Mouse (Mus musculus): ENCODE data around the gene Cacna2d2.

Cacna2d2 gene

DNA sequence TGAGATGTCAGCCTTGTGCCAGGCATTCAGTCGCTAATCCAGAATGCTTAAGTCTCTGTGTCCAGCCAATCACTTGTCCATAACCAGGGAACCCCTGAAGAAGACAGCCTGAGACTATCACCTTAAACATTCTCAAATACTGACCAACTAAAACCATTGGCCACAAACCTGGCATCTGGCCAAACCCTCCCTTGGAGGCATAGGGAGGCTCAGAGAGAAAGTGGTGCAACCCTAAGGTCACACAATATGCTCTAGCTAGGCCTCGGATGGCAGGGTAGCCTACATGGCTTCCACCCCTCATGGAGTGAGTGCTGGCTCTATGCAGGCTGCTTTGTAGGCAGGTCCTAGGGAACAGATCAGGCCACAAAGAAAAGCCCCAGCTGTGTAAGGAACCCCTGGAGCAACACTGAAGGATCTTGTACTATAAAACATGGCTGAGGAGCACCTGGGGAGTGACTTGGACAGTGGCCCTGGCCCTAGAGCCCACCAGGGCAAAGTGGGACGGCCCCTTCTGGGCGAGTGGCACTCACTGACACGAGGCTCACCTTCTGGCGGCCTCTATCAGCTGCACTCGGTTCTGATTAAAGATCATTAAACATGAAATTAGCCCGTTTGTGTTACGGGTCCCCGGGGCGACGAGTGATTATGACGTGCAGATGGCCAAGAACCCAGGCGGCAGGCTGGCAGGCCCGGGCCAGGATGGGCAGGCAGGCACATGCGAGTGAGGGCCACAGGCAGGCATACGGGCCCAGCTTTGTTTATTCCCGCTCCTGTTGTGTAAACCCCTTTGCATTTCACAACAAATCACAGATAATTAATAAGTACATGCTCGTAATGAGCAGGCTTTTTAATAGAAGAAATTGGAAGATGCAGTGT is 105.5 kb downstream of the Cacna2d2 start:
- no peak for DNase-seq

GRCm38 (mm10) chr9:107508266-107508665 is 108.9 kb downstream of the Cacna2d2 start:
- DNase-seq = no peak

DNA sequence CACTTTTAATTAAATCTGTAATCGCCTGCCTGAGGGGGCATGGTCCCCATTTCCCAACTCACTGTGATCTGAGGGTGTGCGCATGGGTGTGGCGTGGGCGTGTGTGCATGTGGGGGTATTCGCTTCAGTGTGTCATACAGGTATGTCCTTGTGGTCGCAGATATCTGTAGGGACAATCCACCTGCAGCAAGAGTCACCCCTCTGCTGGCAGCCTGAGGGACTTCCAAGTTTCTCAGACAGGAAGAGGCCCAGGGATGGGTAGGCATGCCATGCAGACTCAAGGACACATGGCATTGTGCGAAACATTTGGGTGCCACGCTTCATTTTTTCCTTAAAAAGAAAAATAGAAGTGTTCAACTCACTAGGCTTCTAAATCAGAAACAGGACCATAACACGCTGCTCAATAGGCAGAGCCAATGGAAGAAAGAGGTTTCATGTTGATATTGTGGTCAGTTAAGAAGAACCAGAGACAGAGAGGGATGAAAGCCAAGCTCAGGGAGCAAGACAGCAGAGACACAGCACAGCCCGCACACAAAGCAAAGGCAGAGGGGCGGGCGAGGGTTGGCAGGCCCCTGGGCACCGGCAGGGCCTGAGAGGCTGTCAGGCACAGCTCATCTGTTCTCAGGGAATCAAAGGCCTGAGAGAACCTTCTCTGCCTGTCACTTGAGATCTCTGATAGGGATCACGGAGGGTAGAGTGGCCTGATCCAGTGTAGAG is 111.1 kb downstream of the Cacna2d2 start:
- DNase-seq = no peak

DNA sequence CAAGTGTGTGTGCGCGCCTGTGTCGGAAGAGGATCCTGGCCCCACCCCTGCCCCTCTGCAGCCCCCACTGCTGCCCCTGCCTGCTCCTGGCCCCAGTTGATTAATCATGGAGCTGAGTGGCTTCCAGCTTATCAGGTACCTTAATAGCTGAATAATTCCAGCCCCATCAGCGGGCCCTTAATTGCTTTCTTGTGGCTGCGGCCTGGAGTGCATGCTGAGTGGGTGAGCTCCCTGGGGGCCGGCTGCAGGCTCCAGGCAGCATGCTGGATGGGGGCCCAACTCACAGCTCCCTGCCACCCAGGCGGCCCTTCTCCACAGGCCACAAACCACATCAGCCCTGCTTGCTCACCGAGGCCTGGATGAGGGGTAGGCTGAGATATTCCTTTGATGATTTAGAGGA is 112.0 kb downstream of the Cacna2d2 start:
- DNase-seq = no peak

- DNase-seq = no peak
Measured at GRCm38 (mm10) chr9:107512326-107512725, 112.9 kb downstream of the Cacna2d2 start.

DNA sequence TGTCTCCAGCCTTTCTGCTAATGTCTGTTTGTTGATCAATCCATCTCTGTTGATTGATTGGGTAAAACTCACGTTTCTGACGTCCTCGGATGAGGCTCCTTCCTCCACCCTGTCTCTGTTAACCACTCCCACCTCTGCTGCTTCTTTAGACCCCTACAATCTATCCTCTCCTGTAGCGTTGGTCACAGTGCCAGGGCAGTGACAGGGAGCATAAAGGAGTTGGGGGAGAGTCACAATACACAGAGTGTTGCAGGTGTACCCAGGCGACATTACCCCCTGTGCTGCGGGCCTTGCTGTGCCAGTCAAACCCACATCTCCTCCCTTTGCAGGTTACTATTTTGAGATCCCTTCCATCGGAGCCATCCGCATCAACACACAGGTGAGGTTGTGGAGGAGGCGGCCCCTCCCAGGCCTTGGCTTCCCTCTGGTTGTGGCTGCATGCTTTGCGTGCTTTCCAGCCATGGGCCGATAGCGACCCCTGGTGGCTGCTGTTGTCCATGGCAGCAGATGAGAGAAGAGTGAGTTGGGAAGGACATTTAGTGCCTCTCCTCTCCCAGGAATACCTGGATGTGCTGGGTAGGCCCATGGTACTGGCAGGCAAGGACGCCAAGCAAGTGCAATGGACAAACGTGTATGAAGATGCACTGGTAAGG is 115.0 kb downstream of the Cacna2d2 start:
- peak; percentile 45 to 75 for DNase-seq

DNA sequence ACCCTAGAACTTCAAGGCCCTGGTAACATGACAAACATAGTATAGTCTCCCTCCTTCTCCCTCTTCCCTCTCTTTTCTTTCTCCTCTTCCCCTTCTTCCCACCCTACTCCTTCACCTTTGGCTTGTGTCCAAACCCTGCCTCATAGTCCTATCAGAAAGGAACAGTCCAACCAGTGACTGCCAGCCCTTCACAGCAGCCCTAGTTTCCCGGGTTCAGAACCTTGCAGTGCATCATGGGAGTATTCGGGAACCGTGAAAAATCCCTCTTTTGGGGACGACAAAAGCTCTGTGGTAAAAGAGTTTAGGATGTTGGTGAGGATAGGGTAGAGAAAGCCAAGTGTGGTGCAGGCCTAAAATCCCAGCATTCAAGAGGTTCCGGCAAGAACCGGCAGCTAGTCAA is 120.9 kb downstream of the Cacna2d2 start:
- no peak for DNase-seq

DNA sequence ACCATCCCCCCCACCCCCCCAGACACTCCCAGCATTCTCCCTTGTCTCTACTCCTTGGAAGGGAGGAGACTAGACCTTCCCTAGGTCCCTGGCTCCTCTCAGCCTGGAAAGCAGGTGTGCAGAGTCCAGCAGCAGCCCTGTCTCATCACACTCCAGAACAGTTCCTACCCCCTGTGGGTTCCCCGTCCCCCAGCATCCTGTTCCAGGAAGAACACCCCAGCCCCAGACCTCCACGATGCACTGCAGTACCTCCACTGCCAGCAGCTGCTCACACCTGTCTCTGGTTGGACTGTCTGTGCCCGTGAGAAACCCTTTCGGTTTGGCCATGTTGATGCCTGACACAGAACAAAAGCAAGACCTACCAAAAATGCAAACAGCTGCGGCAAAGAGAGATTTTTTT is 121.8 kb downstream of the Cacna2d2 start:
- DNase-seq = no peak

- DNase-seq = peak in 1 of 2 experiments; percentile 44
Measured at GRCm38 (mm10) chr9:107521711-107522399, 122.4 kb downstream of the Cacna2d2 start.

DNA sequence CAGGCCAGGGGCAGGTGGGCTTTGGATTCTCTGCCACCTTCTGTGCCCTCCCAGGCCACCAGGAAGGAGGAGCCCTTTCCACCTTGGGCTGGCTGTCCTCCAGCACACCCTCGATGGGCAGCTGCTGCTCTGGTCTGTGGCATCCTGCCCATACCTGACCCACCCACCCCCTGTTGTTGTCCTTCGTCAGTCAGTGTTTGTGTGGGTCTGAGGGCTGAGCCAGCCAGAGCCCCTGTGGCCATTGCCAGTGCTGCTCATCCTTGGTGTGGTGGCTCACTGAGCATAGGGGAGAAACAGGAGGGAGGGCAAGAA is 122.9 kb downstream of the Cacna2d2 start:
- DNase-seq = no peak

- DNase-seq = peak; percentile 62 to 66
Measured at GRCm38 (mm10) chr9:107526198-107527026, 127.0 kb downstream of the Cacna2d2 start.

DNA sequence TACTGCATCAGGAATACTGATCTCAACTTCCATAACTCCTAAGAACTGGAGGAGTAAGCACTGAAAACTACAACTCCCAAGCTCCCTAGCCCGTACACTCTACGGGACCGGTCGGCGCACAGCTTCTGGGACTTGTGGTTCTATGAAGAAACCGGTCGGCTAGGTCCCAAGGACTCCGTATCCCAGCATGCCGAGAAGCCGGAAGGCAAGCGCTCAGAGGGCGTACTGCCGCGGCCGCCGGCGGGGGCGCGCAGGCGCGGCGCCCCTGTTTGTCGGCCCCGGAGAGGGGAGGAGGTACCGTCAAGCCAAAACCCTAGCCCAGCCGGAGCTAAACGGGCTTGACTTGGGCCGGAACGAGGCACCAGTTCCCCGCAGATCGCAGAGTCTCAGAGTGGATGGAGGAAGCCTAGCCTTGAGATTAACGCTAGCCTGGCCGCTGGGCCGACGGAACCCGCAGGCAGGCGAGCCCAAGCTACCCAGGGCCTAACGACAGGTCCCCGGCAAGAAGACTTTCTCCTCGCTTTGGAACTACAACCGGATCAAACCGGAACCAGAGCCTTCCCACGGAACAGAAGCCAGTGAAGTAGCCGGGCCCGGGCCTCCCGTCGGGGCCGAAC is 134.5 kb downstream of the Cacna2d2 start, which contains the start of gene Tmem115:
Gene Tmem115 (plus strand): TSS at position 155 of the 617 bp plus-strand sequence.
- peak; percentile 80 to 86 for DNase-seq

DNA sequence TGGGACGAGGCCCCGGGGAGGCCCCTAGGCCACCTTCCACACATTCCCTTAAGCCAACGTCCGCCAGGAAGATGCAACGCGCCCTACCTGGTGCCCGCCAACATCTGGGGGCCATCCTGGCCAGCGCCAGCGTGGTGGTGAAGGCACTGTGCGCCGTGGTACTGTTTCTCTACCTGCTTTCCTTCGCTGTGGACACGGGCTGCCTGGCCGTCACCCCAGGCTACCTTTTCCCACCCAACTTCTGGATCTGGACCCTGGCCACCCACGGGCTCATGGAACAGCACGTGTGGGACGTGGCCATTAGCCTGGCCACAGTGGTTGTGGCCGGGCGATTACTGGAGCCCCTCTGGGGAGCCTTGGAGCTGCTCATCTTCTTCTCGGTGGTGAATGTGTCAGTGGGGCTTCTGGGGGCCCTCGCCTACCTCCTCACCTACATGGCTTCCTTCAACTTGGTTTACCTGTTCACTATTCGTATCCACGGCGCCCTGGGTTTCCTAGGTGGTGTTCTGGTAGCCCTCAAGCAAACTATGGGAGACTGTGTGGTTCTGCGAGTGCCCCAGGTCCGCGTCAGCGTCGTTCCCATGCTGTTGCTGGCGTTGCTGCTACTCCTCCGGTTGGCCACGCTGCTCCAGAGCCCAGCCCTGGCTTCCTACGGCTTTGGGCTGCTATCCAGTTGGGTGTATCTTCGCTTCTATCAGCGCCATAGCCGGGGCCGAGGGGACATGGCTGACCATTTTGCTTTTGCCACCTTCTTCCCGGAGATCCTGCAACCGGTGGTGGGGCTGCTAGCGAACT is 135.2 kb downstream of the Cacna2d2 start:
- no peak for DNase-seq

GRCm38 (mm10) chr9:107538231-107538630 is 138.8 kb downstream of the Cacna2d2 start:
- DNase-seq = no peak

DNA sequence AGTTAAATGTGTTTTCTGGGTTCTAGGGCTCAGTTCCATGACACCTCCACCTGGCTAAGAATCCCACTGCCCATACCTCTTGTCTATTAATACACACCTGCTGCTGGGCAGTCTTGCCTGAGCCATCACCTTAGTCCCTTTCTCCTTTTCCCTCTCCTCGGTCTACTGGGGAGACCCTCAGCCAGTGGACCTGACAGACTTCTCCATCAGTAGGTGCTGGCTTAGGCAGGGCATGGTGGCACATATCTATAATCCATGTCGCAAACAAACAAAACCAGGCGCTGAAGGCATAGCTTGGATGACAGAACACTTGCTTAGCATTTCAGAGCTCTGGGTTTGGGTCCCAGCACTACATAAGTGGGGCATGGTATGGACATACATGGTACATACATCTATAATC is 139.3 kb downstream of the Cacna2d2 start:
- DNase-seq = no peak

DNA sequence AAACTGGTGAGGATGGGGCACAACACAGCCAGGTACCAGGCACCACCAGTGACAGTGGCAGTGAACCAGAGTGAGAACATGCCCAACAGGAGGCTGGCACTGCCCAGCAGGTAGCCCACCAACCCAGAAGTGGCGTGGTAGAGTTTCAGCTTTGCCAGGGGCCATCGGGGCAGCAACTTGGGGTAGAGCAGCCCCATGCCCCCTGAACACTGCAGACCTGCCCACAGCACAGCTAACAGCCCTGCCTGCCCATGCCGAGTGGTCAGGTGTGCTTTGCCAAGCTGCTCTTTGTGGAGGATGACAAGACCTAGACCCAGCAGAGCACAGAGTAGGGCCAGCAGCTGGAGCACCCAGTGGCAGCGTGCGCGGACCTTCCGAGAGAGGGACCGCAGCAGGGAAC is 140.5 kb downstream of the Cacna2d2 start:
- DNase-seq = no peak

DNA sequence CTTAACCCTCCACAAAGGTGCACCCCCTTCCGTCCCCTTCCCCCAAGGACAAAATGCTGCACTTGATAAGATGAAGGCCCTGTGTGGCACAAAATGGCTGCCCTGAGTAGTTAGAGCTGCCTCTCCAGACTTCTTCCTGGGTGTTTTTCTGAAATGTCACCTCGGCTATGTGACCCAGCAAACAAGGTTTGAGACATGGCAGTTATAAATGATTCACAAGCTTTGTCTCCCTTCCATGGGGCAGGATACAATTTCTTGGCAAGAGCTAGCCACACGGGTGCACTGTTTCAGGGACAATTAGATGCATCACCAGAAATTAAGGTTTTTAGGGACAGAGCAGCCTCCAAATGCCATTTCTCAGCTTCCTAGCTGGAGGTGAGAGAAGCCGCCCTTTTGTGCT is 141.0 kb downstream of the Cacna2d2 start:
- DNase-seq = no peak

DNA sequence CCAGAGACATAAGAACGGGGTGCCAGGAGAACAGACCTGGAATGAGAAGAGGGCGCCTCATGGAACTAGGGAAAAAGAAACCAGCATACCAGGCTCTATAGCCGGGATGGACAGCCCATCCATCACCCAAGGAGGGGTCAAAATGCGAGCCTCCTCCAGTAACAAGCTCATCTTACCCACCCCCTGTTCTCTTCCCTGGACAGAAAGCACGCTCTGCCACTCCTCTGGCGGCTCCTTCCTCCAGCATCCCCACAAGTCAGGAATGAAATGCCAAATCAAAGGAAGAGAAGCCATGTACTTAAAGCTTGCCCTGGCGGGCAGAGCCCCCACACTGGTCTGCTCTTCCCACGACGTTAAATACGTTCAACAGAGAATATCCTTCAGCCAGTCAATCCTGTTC is 141.6 kb downstream of the Cacna2d2 start:
- no peak for DNase-seq

DNA sequence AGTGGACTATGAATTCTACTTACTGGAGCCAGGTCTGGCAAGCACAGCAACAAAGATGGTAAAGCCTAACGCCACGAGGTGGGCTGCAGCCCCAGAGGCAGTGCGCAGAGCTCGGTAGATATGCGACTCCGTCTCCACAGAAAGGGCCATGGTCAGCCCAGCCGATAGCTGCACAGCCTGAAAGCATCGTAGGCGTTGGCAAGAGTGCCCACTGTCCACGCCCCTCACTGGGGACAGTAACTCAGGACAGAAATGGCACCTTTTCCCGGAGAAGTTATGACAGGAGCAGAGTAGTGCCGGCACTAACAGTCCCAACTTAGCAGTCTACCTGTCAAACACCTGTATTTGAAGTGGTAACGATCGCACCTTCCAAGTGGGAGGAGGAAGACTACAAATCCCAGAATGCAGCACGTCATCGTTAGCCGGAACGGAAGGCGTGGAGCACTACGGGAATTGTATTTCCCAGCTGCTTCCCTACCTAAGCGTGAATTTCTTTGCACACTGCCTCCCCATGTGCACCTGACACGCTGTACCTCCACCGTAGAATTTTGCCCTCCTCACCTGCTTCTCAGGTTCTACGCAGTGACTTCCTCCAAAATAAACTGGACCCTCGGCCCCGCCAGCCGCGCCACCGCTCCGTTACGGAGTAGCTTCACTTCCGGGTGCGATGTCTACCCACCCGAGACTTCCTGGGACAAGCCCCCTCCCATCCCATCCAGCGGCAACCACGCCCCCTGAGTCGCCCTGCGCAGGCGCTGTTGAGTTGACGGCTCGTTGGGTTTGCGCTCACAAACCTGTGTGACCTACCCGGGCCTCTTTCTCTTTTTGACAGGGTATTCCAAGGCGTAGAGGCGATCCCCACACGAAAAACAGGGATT is 142.3 kb downstream of the Cacna2d2 start, which contains the start of the genes Cyb561d2 and Nprl2:
Gene Cyb561d2 (minus strand): TSS at position 720 of the 878 bp plus-strand sequence.
Gene Nprl2 (plus strand): TSS at position 753 of the 878 bp plus-strand sequence.
- DNase-seq = peak; percentile 94 to 96

- DNase-seq = no peak
Measured at GRCm38 (mm10) chr9:107542352-107542686, 142.9 kb downstream of the Cacna2d2 start.
